In genomic region chr4:132351401-132351800, GRCm38 (mm10) we compare ENCODE assay signal across 10 mouse cellular contexts. TPM values are rescaled to one million over a fixed set of nuclear protein-coding genes. Genes with fewer than 3 reads are reported as not detected.
A peak's percentile ranks its signal among the peaks of the same experiment; 100 is the strongest.
DNase-seq lines count a peak whose midpoint lies in the region; ATAC-seq and TF ChIP-seq lines count a peak whose summit lies in the region.
"Had no signal": no experiment of that assay in that cellular context is flagged by ENCODE, and none has a peak within 500 bp of the region (broad histone marks: within the 10 kb centered on the region; RNA-seq: fewer than 3 reads in every experiment).

No protein-coding gene starts in this region.

- no peak overlapping the region for H3K4me3 ChIP-seq in kidney, postnatal 0 days (replicated peaks; ENCODE audit: low read depth, low read length)
- no peak overlapping the region for H3K4me3 ChIP-seq in hindbrain, embryonic 13.5 days
- H3K4me3 ChIP-seq in midbrain, embryonic 13.5 days (replicated peaks), result no peak overlapping the region

- no peak overlapping the region; the same call in 1 of the 2 replicates for H3K27ac ChIP-seq in kidney, postnatal 0 days
- H3K27ac ChIP-seq in hindbrain, embryonic 13.5 days, result no peak overlapping the region
- no peak overlapping the region for H3K27ac ChIP-seq in midbrain, embryonic 13.5 days

- H3K4me2 ChIP-seq in kidney, postnatal 0 days (ENCODE audit: low read length), result peak overlapping the region; percentile 74
- H3K4me2 ChIP-seq in hindbrain, embryonic 13.5 days, result peak overlapping the region; percentile 90; the same call in 1 of the 2 replicates
- H3K4me2 ChIP-seq in midbrain, embryonic 13.5 days (replicated peaks), result peak overlapping the region; percentile 90

- H3K36me3 ChIP-seq in kidney, postnatal 0 days (ENCODE audit: insufficient read depth, low read length), result no peaks in the 10 kb centered on the region; the same call in 1 of the 2 replicates
- 0 out of 2 replicates have a peak, but pooled peaks cover 13% of the 10 kb centered on the region for H3K36me3 ChIP-seq in hindbrain, embryonic 13.5 days
- H3K36me3 ChIP-seq in midbrain, embryonic 13.5 days, result no peaks in the 10 kb centered on the region; the same call in 1 of the 2 replicates

- no peaks in the 10 kb centered on the region for H3K9me3 ChIP-seq in kidney, postnatal 0 days (replicated peaks; ENCODE audit: low read length)
- H3K9me3 ChIP-seq in hindbrain, embryonic 13.5 days, result no peaks in the 10 kb centered on the region
- no peaks in the 10 kb centered on the region for H3K9me3 ChIP-seq in midbrain, embryonic 13.5 days

- ATAC-seq in kidney, postnatal 0 days (replicated peaks; ENCODE audit: low FRiP score, low read depth), result no peak
- no peak for ATAC-seq in hindbrain, embryonic 13.5 days (ENCODE audit: low FRiP score)
- ATAC-seq in midbrain, embryonic 13.5 days, result no peak

- no peaks in the 10 kb centered on the region for H3K27me3 ChIP-seq in kidney, postnatal 0 days (ENCODE audit: insufficient read depth, low read length)
- H3K27me3 ChIP-seq in hindbrain, embryonic 13.5 days, result no peaks in the 10 kb centered on the region
- H3K27me3 ChIP-seq in midbrain, embryonic 13.5 days, result no peaks in the 10 kb centered on the region

- TF ChIP-seq CTCF in kidney, postnatal 0 days (IDR thresholded peaks at IDR 0.05; ENCODE audit: low read depth), result no peak

- no peak overlapping the region for H3K9ac ChIP-seq in kidney, postnatal 0 days (ENCODE audit: low read depth, low read length)
- H3K9ac ChIP-seq in hindbrain, embryonic 13.5 days, result peak overlapping the region; percentile 87; the same call in 1 of the 2 replicates
- H3K9ac ChIP-seq in midbrain, embryonic 13.5 days (replicated peaks), result no peak overlapping the region

- DNase-seq in kidney, postnatal 0 days (ENCODE audit: low spot score), result no peak
- DNase-seq in kidney, adult 9 months, result no peak
- DNase-seq in R1 (ENCODE audit: low read depth, low spot score), result peak; percentile 66
- no peak for DNase-seq in adipocyte (ENCODE audit: low spot score)
- DNase-seq in urinary bladder, postnatal 36 days (ENCODE audit: low spot score in 2 of 2), result no peak
- DNase-seq in lung, postnatal 14 days, result no peak
- DNase-seq: right cerebral cortex, postnatal 25 days had no signal

- peaks cover 6% of the 10 kb centered on the region for H3K4me1 ChIP-seq in kidney, postnatal 0 days (replicated peaks; ENCODE audit: insufficient read depth, low read length)
- peaks cover 25% of the 10 kb centered on the region for H3K4me1 ChIP-seq in hindbrain, embryonic 13.5 days (replicated peaks)
- peaks cover 19% of the 10 kb centered on the region for H3K4me1 ChIP-seq in midbrain, embryonic 13.5 days (replicated peaks)

- WGBS in kidney, postnatal 0 days, result 10% methylated on average over 1 of the region's 1 CpGs
- 47% methylated on average over 1 of the region's 1 CpGs for WGBS in hindbrain, embryonic 13.5 days
- WGBS in midbrain, embryonic 13.5 days, result 52% methylated on average over 1 of the region's 1 CpGs

RNA-seq across cellular contexts. Expression of gene Rcc1, which starts 2.0 kb away (rescaled TPM):
- polyA plus RNA-seq in kidney, postnatal 0 days (2015; fragmentation: Nextera tagmentation; extraction: Ambion mirVana), result 40.0 and 45.9 TPM in 2 replicates
- polyA plus RNA-seq in hindbrain, embryonic 13.5 days (2015; fragmentation: Nextera tagmentation; extraction: Ambion mirVana), result 37.2 and 42.1 TPM in 2 replicates
- 54.1 and 54.6 TPM in 2 replicates for polyA plus RNA-seq in midbrain, embryonic 13.5 days (2015; fragmentation: Nextera tagmentation; extraction: Ambion mirVana)

RNA-seq across cellular contexts. Expression of gene Trnau1ap, which starts 22.1 kb away (rescaled TPM):
- 70.3 and 72.8 TPM in 2 replicates for polyA plus RNA-seq in kidney, postnatal 0 days (2015; fragmentation: Nextera tagmentation; extraction: Ambion mirVana)
- polyA plus RNA-seq in hindbrain, embryonic 13.5 days (2015; fragmentation: Nextera tagmentation; extraction: Ambion mirVana), result 75.7 and 80.9 TPM in 2 replicates
- 78.6 and 83.6 TPM in 2 replicates for polyA plus RNA-seq in midbrain, embryonic 13.5 days (2015; fragmentation: Nextera tagmentation; extraction: Ambion mirVana)

RNA-seq across cellular contexts. Expression of gene Rab42, which starts 48.2 kb away (rescaled TPM):
- 2.4 and 3.0 TPM in 2 replicates for polyA plus RNA-seq in kidney, postnatal 0 days (2015; fragmentation: Nextera tagmentation; extraction: Ambion mirVana)
- polyA plus RNA-seq in hindbrain, embryonic 13.5 days (2015; fragmentation: Nextera tagmentation; extraction: Ambion mirVana), result 0.80 and 0.84 TPM in 2 replicates
- polyA plus RNA-seq in midbrain, embryonic 13.5 days (2015; fragmentation: Nextera tagmentation; extraction: Ambion mirVana), result 0.58 and 0.92 TPM in 2 replicates
- polyA plus RNA-seq: liver, adult 2 months had no signal
